Mouse (Mus musculus) gonadal fat pad, adult 2 months (tissue): Measurements from ENCODE around the gene Bicd1. TPM values are rescaled to one million over a fixed set of nuclear protein-coding genes. Genes with fewer than 3 reads are reported as not detected.

Source experiments
- DNase-seq: peaks from one replicate; pipeline ENCODE4 v3.0.0-alpha.2; 2012; ENCODE audit warnings: low read depth
- polyA plus RNA-seq: library from polyadenylated mRNA; depleted of rRNA; stranded (reverse); fragments of >200 nt; gene quantifications from 2 replicates; pipeline ENCODE4 v1.2.3, GENCODE M21; 2012; rRNA removed

Gene Bicd1
- polyA plus RNA-seq, 1 experiment: 2.4 TPM

GRCm38 (mm10) chr6:149567219-149567618 is 158.5 kb downstream of the Bicd1 start:
- DNase-seq: no peak

GRCm38 (mm10) chr6:149574288-149574687 is 165.6 kb downstream of the Bicd1 start:
- no peak for DNase-seq

GRCm38 (mm10) chr6:149580053-149580452 is 171.4 kb downstream of the Bicd1 start:
- DNase-seq: no peak

- DNase-seq: no peak
Observed at GRCm38 (mm10) chr6:149585708-149586504, 177.2 kb downstream of the Bicd1 start.

Other genes with a start within 250 kb of the Bicd1 start
- 10.0 and 10.7 TPM in 2 replicates for gene Amn1, start 220.2 kb upstream of the Bicd1 start, polyA plus RNA-seq
- gene Resf1, start 99.5 kb upstream of the Bicd1 start, polyA plus RNA-seq: 8.0 and 8.4 TPM in 2 replicates